Mouse (Mus musculus) kidney, embryonic 14.5 days (tissue): ENCODE measurements around the gene Zfp652. TPM values are rescaled to one million over a fixed set of nuclear protein-coding genes. Genes with fewer than 3 reads are reported as not detected.

Experiments
- ATAC-seq: fragments of 200-750 bp; cut with Nextera tagmentation; 2 replicates; pipeline ENCODE4 v1.8.0; 2017; ENCODE audit warnings: moderate number of reproducible peaks, mild to moderate bottlenecking, moderate TSS enrichment, moderate library complexity; ENCODE audit not compliant: low FRiP score, low TSS enrichment
- H3K27ac ChIP-seq: fragments of 300-500 bp; sonication (generic); 2 replicates; pipeline ENCODE4 v1.5.1; 2014; ENCODE audit warnings: low read depth, mild to moderate bottlenecking, low read length, moderate library complexity, mixed read lengths
- H3K27me3 ChIP-seq: fragments of 300-500 bp; sonication (generic); 2 replicates; pipeline ENCODE4 v1.6.1; 2014; ENCODE audit warnings: mild to moderate bottlenecking, low read length; ENCODE audit not compliant: control insufficient read depth, insufficient read depth
- H3K36me3 ChIP-seq: fragments of 300-500 bp; sonication (generic); 2 replicates; pipeline ENCODE4 v1.6.1; 2014; ENCODE audit warnings: low read length, mixed read lengths; ENCODE audit not compliant: control insufficient read depth, insufficient read depth
- H3K4me1 ChIP-seq: fragments of 300-500 bp; sonication (generic); 2 replicates; pipeline ENCODE4 v1.6.1; 2014; ENCODE audit warnings: low read length, mixed read lengths; ENCODE audit not compliant: control insufficient read depth, insufficient read depth
- H3K4me2 ChIP-seq: fragments of 300-500 bp; sonication (generic); replicated peaks from 2 replicates; pipeline ENCODE4 v1.6.1; 2014; ENCODE audit warnings: low read depth, mild to moderate bottlenecking, low read length
- H3K4me3 ChIP-seq: fragments of 300-500 bp; sonication (generic); 2 replicates; pipeline ENCODE4 v1.5.1; 2014; ENCODE audit warnings: mild to moderate bottlenecking, low read length
- H3K9ac ChIP-seq: fragments of 300-500 bp; sonication (generic); 2 replicates; pipeline ENCODE4 v1.6.1; 2014; ENCODE audit warnings: low read depth, mild to moderate bottlenecking, low read length, moderate library complexity
- H3K9me3 ChIP-seq: fragments of 300-500 bp; sonication (generic); 2 replicates; pipeline ENCODE4 v1.6.1; 2016; ENCODE audit warnings: low read length; ENCODE audit not compliant: control insufficient read depth
- WGBS: fragments of 180-500 bp; shearing (Covaris S2); extraction: QIAGEN DNeasy Blood & Tissue Kit; methylation state at CpG from one replicate; pipeline ENCODE4 v1.1.7; 2014; 5-methylcytosine and 5-hydroxymethylcytosine counted together
- polyA plus RNA-seq: library from polyadenylated mRNA; unstranded; fragments of >200 nt; fragmentation: Nextera tagmentation; extraction: Ambion mirVana; gene quantifications from 2 replicates; pipeline ENCODE4 v1.2.1, GENCODE M21; 2014

Gene Zfp652
- polyA plus RNA-seq, 1 experiment from 2014 or later: 13.5 TPM

DNA sequence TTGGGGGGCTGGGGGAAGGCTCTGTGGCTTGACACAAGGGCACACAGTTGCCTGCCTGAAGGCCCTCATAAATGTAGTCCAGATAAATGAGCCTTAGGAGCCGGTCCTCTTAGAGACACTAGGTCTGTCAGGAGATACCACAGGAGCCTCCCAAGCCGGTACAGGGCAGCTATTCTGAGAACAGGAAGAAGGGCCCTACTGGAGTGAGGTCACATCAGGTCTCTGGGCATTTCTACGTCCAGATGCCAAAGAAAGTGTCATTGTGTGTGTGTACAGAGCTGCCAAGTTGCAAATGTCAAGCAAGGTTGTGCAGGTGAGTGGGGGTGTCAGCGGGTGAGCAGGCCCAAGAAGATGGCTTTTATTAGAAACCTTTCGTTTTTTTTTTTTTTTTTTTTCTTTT is 83.1 kb downstream of the Zfp652 start:
- ATAC-seq: no peak
- H3K9ac ChIP-seq: no peak overlapping the region
- H3K9me3 ChIP-seq: no peaks in the 10 kb centered on the region
- no peak overlapping the region for H3K4me3 ChIP-seq
- H3K36me3 ChIP-seq: no peaks in the 10 kb centered on the region
- peaks cover 4% of the 10 kb centered on the region; the same call in 1 of the 2 replicates for H3K4me1 ChIP-seq
- H3K27me3 ChIP-seq: peaks cover 6% of the 10 kb centered on the region
- no peak overlapping the region for H3K27ac ChIP-seq
- WGBS: 50% methylated on average over 5 of the region's 5 CpGs
- H3K4me2 ChIP-seq: no peak overlapping the region

GRCm38 (mm10) chr11:95805010-95805409 is 92.5 kb downstream of the Zfp652 start:
- H3K4me3 ChIP-seq: no peak overlapping the region
- no peak overlapping the region for H3K4me2 ChIP-seq
- H3K9ac ChIP-seq: no peak overlapping the region
- WGBS: 70% methylated on average over 5 of the region's 5 CpGs
- H3K36me3 ChIP-seq: no peaks in the 10 kb centered on the region
- no peaks in the 10 kb centered on the region for H3K4me1 ChIP-seq
- no peak overlapping the region for H3K27ac ChIP-seq
- peaks cover 3% of the 10 kb centered on the region; the same call in 1 of the 2 replicates for H3K9me3 ChIP-seq
- ATAC-seq: no peak
- no peaks in the 10 kb centered on the region for H3K27me3 ChIP-seq

- 23% methylated on average over 3 of the region's 3 CpGs for WGBS
- Histone ChIP-seq H3K27ac (no peak overlapping the region), H3K4me2 (no peak overlapping the region), H3K4me3 (no peak overlapping the region), H3K9ac (no peak overlapping the region), H3K36me3 (no peaks in the 10 kb centered on the region), H3K4me1 (no peaks in the 10 kb centered on the region), H3K27me3 (no peaks in the 10 kb centered on the region), H3K9me3 (peaks cover 3% of the 10 kb centered on the region; the same call in 1 of the 2 replicates)
- 0 out of 2 replicates have a peak, but pooled peaks have one; percentile 12 for ATAC-seq
These were observed 93.1 kb downstream of the Zfp652 start for GRCm38 (mm10) chr11:95805527-95805926.

- ATAC-seq: no peak
- no peak overlapping the region for H3K9ac ChIP-seq
These were observed 95.4 kb downstream of the Zfp652 start for GRCm38 (mm10) chr11:95807884-95808283.

DNA sequence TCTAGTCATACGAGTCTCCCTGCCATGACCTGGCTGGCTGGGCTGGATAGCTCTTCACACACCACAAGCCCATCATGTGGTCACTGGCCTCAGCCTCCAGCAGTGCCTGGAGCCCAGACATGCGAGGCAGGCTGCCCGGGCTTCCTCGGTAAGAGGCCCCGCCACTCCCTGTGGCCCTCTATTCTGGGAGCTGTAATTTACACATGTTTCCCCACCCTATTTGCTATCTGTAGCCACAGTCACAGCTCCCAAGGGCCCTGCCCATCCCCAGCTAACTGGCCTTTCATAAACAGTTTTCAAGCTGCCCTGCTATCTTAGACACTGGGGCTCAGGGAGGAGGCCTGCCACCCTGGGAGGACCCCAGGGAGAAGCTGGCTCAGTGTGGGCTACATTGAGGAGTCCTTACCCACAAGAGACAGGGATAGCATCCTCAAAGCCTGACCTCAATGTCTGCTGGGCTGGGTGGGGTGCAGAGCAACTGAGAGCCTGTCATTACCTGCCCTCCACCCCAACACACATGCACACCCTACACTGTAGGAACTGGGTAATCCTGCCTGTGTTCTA is 96.1 kb downstream of the Zfp652 start:
- H3K27me3 ChIP-seq: no peaks in the 10 kb centered on the region
- no peaks in the 10 kb centered on the region for H3K36me3 ChIP-seq
- H3K4me3 ChIP-seq: no peak overlapping the region
- H3K9ac ChIP-seq: no peak overlapping the region
- WGBS: 87% methylated on average over 3 of the region's 5 CpGs
- no peak overlapping the region for H3K27ac ChIP-seq
- ATAC-seq: no peak
- no peak overlapping the region for H3K4me2 ChIP-seq
- H3K9me3 ChIP-seq: peaks cover 3% of the 10 kb centered on the region; the same call in 1 of the 2 replicates
- H3K4me1 ChIP-seq: no peaks in the 10 kb centered on the region

More at GRCm38 (mm10) chr11:95807884-95808283, 95.4 kb downstream of the Zfp652 start:
- H3K36me3 ChIP-seq: no peaks in the 10 kb centered on the region
- WGBS: 92% methylated on average over 5 of the region's 5 CpGs
- no peaks in the 10 kb centered on the region for H3K4me1 ChIP-seq
- H3K4me3 ChIP-seq: no peak overlapping the region
- H3K27ac ChIP-seq: no peak overlapping the region
- H3K9me3 ChIP-seq: peaks cover 3% of the 10 kb centered on the region; the same call in 1 of the 2 replicates
- no peaks in the 10 kb centered on the region for H3K27me3 ChIP-seq
- H3K4me2 ChIP-seq: no peak overlapping the region

DNA sequence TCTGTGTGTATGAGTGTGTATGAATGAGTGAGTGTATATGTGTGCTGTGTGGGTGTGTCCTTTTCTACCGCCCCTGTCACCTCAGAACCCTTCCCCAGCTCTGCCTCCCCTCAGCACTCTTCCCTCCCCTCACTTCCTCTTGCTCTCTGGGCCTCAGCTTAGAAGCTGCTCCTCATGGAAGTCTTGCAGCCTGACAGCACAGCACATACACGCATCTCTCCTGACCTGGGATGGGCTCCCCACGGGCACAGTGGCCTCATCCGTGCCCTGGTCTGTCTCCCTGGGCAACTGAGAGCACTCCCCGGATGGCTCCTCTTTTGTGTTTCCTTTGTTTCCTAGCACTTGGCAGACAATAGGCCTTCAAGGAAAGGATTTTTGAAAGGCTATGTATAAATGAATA is 97.1 kb downstream of the Zfp652 start:
- Histone ChIP-seq H3K27me3 (no peaks in the 10 kb centered on the region), H3K9ac (no peak overlapping the region), H3K4me3 (no peak overlapping the region), H3K27ac (no peak overlapping the region), H3K9me3 (peaks cover 3% of the 10 kb centered on the region; the same call in 1 of the 2 replicates), H3K4me2 (no peak overlapping the region), H3K36me3 (no peaks in the 10 kb centered on the region), H3K4me1 (no peaks in the 10 kb centered on the region)
- 53% methylated on average over 5 of the region's 5 CpGs for WGBS
- no peak for ATAC-seq

DNA sequence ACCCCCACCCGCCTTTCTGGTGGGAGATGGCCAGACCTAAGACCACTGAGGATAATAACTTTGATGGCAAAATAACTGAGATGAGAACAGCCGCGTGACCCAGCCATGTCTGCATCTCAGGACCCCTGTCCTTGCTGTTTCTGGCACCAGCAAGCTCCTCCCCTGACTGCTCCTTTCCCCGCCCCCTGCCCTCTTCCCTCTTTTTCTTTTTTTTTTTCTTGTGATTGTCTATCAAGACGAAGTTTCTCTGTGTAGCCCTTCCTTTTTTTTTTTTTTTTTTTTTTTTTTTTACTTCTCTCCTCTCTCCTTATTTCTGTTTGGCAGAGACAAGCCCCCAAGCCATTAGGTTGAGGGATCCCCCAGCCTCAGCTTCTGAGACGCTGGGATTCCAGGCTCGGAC is 98.4 kb downstream of the Zfp652 start:
- H3K27ac ChIP-seq: no peak overlapping the region
- peaks cover 3% of the 10 kb centered on the region; the same call in 1 of the 2 replicates for H3K9me3 ChIP-seq
- no peaks in the 10 kb centered on the region for H3K27me3 ChIP-seq
- no peak overlapping the region for H3K4me3 ChIP-seq
- H3K36me3 ChIP-seq: no peaks in the 10 kb centered on the region
- WGBS: 58% methylated on average over 7 of the region's 7 CpGs
- no peak overlapping the region for H3K4me2 ChIP-seq
- ATAC-seq: no peak
- no peak overlapping the region for H3K9ac ChIP-seq
- H3K4me1 ChIP-seq: no peaks in the 10 kb centered on the region

GRCm38 (mm10) chr11:95811741-95812140 is 99.3 kb downstream of the Zfp652 start:
- 81% methylated on average over 6 of the region's 6 CpGs for WGBS
- ATAC-seq: no peak
- H3K4me3 ChIP-seq: no peak overlapping the region
- no peak overlapping the region for H3K4me2 ChIP-seq
- no peaks in the 10 kb centered on the region for H3K36me3 ChIP-seq
- no peak overlapping the region for H3K9ac ChIP-seq
- H3K9me3 ChIP-seq: peaks cover 3% of the 10 kb centered on the region; the same call in 1 of the 2 replicates
- H3K27me3 ChIP-seq: no peaks in the 10 kb centered on the region
- no peaks in the 10 kb centered on the region for H3K4me1 ChIP-seq
- H3K27ac ChIP-seq: no peak overlapping the region

DNA sequence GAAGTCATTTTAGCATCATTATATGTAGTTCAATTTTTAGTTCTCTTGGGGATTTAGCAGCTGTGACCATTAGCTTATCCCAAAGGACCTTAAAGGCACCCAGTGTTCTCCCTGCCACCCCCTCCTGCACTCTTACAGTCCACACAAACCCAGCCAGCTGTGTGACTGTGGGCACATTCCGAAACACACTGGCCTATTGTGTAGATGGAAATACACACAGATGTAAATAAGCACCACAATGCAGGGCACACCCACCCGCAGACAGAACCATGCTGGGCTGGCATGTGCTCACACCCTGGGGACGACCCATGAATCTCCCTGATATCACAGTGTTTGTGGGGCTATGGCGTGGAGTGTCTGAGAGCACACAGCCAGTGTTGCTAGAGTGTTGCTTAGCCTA is 99.8 kb downstream of the Zfp652 start:
- Histone ChIP-seq H3K27ac (no peak overlapping the region), H3K4me2 (no peak overlapping the region), H3K4me1 (no peaks in the 10 kb centered on the region), H3K36me3 (no peaks in the 10 kb centered on the region), H3K4me3 (no peak overlapping the region), H3K9me3 (peaks cover 3% of the 10 kb centered on the region; the same call in 1 of the 2 replicates), H3K9ac (no peak overlapping the region), H3K27me3 (no peaks in the 10 kb centered on the region)
- no peak for ATAC-seq
- 73% methylated on average over 4 of the region's 4 CpGs for WGBS
